Mouse (Mus musculus) stomach, postnatal 0 days (tissue): ENCODE data around the gene Pigq. TPM values are rescaled to one million over a fixed set of nuclear protein-coding genes. Genes with fewer than 3 reads are reported as not detected.
A peak's percentile ranks its signal among the peaks of the same experiment; 100 is the strongest.

Experiments used
- ATAC-seq: fragments of 200-750 bp; cut with Nextera tagmentation; 2 replicates; pipeline ENCODE4 v1.8.0; 2017; ENCODE audit not compliant: low FRiP score, low TSS enrichment
- DNase-seq: peaks from one replicate; pipeline ENCODE4 v3.0.0-alpha.2; 2016; ENCODE audit warnings: low spot score
- H3K27ac ChIP-seq: fragments of 300-500 bp; sonication (generic); replicated peaks from 2 replicates; pipeline ENCODE4 v1.5.1; 2014; ENCODE audit warnings: mild to moderate bottlenecking, control low read depth
- H3K27me3 ChIP-seq: fragments of 300-500 bp; sonication (generic); 2 replicates; pipeline ENCODE4 v1.6.1; 2014; ENCODE audit warnings: low read length; ENCODE audit not compliant: control insufficient read depth, insufficient read depth
- H3K36me3 ChIP-seq: fragments of 300-500 bp; sonication (generic); 2 replicates; pipeline ENCODE4 v1.6.1; 2014; ENCODE audit warnings: low read length, mixed read lengths; ENCODE audit not compliant: control insufficient read depth, insufficient read depth
- H3K4me1 ChIP-seq: fragments of 300-500 bp; sonication (generic); replicated peaks from 2 replicates; pipeline ENCODE4 v1.6.1; 2014; ENCODE audit warnings: antibody characterized with exemption; ENCODE audit not compliant: control insufficient read depth, insufficient read depth
- H3K4me2 ChIP-seq: fragments of 300-500 bp; sonication (generic); replicated peaks from 2 replicates; pipeline ENCODE4 v1.6.1; 2014; ENCODE audit warnings: low read depth, mild to moderate bottlenecking, control low read depth, moderate library complexity
- H3K4me3 ChIP-seq: fragments of 300-500 bp; sonication (generic); 2 replicates; pipeline ENCODE4 v1.5.1; 2014; ENCODE audit warnings: low read depth, low read length, control low read depth
- H3K9ac ChIP-seq: fragments of 300-500 bp; sonication (generic); 2 replicates; pipeline ENCODE4 v1.6.1; 2014; ENCODE audit warnings: mild to moderate bottlenecking, low read length, control low read depth, mixed read lengths
- H3K9me3 ChIP-seq: fragments of 300-500 bp; sonication (generic); 2 replicates; pipeline ENCODE4 v1.6.1; 2016; ENCODE audit warnings: low read length; ENCODE audit not compliant: control insufficient read depth
- CTCF ChIP-seq: IDR thresholded peaks from 2 replicates; pipeline ENCODE4 v1.5.1; 2016; ENCODE audit warnings: antibody characterized with exemption, low read depth, mild to moderate bottlenecking, moderate library complexity
- EP300 ChIP-seq: optimal IDR thresholded peaks from 2 replicates; pipeline ENCODE3; 2016; ENCODE audit warnings: antibody characterized with exemption
- WGBS: fragments of 180-500 bp; shearing (Covaris S2); extraction: QIAGEN DNeasy Blood & Tissue Kit; methylation state at CpG from one replicate; pipeline ENCODE4 v1.1.7; 2014; 5-methylcytosine and 5-hydroxymethylcytosine counted together
- polyA plus RNA-seq: library from polyadenylated mRNA; unstranded; fragments of >200 nt; fragmentation: Nextera tagmentation; extraction: Ambion mirVana; gene quantifications from 2 replicates; pipeline ENCODE4 v1.2.1, GENCODE M21; 2015

Pigq gene
- polyA plus RNA-seq, 1 experiment from 2014 or later, result 25.4 TPM

DNA sequence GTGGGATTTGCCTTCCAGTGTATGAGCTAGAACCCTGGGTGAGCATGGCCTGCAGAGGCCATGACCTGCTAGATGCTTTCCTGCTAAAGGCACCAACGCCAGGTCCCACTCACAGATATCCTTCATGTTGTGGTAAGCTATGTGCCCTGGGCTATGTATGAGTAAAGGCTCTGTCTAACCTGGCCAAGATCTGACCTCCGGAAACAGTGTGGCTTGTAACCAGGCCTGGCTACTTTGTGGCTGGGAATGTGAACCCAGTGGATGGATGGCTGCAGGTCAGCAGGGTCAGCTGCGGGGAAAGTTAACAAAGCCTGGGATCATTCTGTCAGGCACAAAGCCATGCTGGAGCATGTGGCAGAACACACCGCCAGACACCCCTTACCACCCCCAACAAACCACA, 63.0 kb downstream of the Pigq start:
- Histone ChIP-seq H3K9ac (no peak overlapping the region), H3K4me2 (no peak overlapping the region), H3K27me3 (no peaks in the 10 kb centered on the region), H3K4me3 (no peak overlapping the region), H3K4me1 (no peaks in the 10 kb centered on the region), H3K9me3 (no peaks in the 10 kb centered on the region), H3K36me3 (peaks cover 19% of the 10 kb centered on the region; the same call in 1 of the 2 replicates), H3K27ac (no peak overlapping the region)
- ATAC-seq (no peak), DNase-seq (no peak)
- TF ChIP-seq CTCF, result no peak
- TF ChIP-seq EP300, result no peak
- 47% methylated on average over 4 of the region's 4 CpGs for WGBS

DNA sequence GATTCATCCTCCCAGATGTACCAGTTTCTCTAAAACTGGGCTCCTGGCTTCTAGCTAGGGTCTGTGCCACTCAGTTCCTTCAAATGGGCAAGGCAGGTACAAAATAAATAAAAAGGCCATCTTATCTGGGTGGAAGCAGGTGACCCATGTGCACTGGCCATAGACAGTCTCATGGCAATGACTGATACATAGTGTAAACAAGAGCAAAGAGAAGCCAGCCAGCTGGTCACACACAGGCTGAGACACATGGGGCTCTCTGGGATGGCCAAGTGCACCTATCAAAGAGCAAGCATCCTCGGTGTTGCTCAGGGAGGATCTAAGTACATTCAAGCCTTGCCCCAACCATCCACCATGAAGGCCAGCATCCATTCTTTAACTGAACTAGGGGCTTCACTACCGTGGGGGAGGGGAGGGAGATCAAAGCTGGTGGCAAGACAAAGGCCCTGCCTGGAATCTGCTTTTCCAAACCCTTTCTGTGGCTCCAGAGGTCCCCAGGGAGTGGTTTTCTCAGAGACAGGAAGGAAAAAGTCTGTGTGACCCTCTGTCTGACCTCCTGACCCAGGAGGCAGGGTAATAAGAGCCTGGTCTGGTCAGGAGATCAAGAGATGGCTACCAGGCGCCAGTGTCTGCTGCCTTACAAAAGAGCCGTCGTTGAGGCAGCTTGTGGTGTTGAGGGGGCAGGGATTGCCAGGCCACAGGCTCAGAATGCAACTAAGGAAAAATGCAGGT, 63.7 kb downstream of the Pigq start:
- peaks cover under 1% of the 10 kb centered on the region; the same call in 1 of the 2 replicates for H3K4me1 ChIP-seq
- H3K9ac ChIP-seq, result no peak overlapping the region
- no peaks in the 10 kb centered on the region for H3K27me3 ChIP-seq
- peaks cover 19% of the 10 kb centered on the region; the same call in 1 of the 2 replicates for H3K36me3 ChIP-seq
- no peak for TF ChIP-seq EP300
- no peak for TF ChIP-seq CTCF
- no peaks in the 10 kb centered on the region for H3K9me3 ChIP-seq
- no peak overlapping the region for H3K27ac ChIP-seq
- 20% methylated on average over 5 of the region's 5 CpGs for WGBS
- no peak for DNase-seq
- ATAC-seq, result peak; percentile 55
- H3K4me3 ChIP-seq, result no peak overlapping the region
- H3K4me2 ChIP-seq, result no peak overlapping the region

DNA sequence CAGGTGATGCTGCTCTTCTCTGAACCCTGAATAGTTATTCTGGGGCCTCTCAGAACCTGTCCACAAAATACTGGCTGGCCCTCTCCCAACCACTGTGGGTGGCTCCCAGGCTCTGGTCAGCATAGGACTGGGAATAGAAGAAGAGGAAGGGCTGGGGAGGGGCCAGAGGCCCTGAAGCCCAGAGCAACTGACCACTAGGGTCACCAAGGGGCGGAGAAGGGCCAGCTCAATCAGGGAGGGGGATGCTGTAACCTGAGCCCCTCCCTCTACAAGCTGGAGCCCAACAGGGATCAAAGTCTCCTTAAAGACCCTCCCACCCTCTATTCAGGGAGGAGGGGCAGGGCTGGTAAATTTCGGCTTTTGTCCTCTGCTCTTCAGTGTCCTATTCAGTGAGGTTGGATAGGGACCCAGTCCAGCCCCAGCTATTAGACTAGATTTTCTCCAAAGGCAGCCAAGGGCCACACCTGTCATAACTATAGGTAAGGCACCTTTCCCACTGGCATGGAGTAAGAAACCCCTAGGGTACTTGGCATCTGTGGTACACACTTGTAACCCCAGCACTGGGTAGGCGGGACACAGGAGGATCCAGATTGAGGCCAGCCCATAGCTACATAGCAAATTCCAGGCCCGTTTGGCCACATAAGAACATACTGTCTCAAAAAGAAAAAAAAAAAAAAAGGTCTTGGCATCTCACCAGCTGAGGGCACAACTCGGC, 64.4 kb downstream of the Pigq start, which contains the start of gene Wfikkn1:
Gene Wfikkn1, minus strand, starts transcription at position 663 of the 715 bp plus-strand sequence.
- H3K4me1 ChIP-seq, result peaks cover 3% of the 10 kb centered on the region; the same call in 1 of the 2 replicates
- H3K27ac ChIP-seq, result 0 out of 2 replicates have a peak within 1 kb of the TSS, but pooled peaks have one; percentile 24
- H3K27me3 ChIP-seq, result no peaks in the 10 kb centered on the region
- H3K36me3 ChIP-seq, result peaks cover 19% of the 10 kb centered on the region; the same call in 1 of the 2 replicates
- H3K9me3 ChIP-seq, result no peaks in the 10 kb centered on the region
- H3K4me3 ChIP-seq, result no peak within 1 kb of the TSS
- no peak within 1 kb of the TSS for H3K9ac ChIP-seq
- no peak within 1 kb of the TSS for H3K4me2 ChIP-seq
- DNase-seq (peak; percentile 16), ATAC-seq (no peak)
- TF ChIP-seq CTCF, result no peak
- no peak for TF ChIP-seq EP300
- WGBS, result 46% methylated on average over 5 of the region's 5 CpGs

DNA sequence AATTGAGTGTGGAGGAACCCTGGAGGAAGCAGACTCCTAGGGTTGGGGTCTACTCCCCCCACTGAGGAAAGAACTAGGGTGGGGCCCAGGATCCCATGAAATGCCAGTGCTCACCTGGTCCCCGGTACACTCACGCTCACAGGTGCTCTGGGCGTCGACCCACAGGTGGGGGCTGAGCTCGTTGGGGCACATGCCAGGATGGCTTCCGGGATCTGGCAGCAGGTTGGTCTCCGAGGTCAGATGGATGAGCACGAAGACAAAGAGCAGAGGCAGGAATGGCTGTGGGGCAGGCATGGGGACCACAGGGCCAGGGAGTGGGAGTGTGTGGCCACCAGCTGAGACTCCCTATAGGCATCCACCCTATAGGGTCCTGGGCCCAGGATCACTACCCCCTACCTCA, 65.0 kb downstream of the Pigq start:
- no peak for TF ChIP-seq CTCF
- no peak for TF ChIP-seq EP300
- H3K36me3 ChIP-seq, result peaks cover 17% of the 10 kb centered on the region; the same call in 1 of the 2 replicates
- peaks cover 3% of the 10 kb centered on the region; the same call in 1 of the 2 replicates for H3K4me1 ChIP-seq
- ATAC-seq, result no peak
- no peak overlapping the region for H3K9ac ChIP-seq
- H3K27ac ChIP-seq, result 0 out of 2 replicates have a peak overlapping the region, but pooled peaks have one; percentile 24
- peak; percentile 20 for DNase-seq
- WGBS, result 65% methylated on average over 8 of the region's 8 CpGs
- H3K4me3 ChIP-seq, result no peak overlapping the region
- H3K9me3 ChIP-seq, result no peaks in the 10 kb centered on the region
- no peaks in the 10 kb centered on the region for H3K27me3 ChIP-seq
- H3K4me2 ChIP-seq, result no peak overlapping the region

DNA sequence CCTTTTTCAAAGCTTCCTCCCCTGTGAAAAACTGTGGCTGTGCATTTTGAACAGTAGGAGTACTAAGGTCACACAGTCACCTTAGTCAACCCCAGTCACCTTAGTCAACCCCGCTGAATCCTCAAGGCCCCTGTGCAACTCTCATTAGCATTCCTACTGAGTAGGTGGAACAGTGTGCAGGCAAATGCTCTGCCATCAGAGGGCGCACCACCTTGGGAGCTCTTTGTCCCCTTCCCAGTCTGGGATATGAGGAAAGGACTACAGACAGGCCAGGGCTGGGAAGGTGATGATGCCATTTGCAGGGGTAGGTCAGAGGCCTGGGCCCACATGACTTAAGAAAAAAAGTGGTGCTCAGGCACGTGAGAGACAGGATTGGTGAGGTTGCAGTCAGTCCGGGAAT, 65.5 kb downstream of the Pigq start:
- peak; percentile 62 for DNase-seq

More for the DNA sequence above, 65.5 kb downstream of the Pigq start:
- Histone ChIP-seq H3K9me3 (no peaks in the 10 kb centered on the region), H3K4me3 (no peak overlapping the region), H3K4me2 (no peak overlapping the region), H3K9ac (no peak overlapping the region), H3K27me3 (no peaks in the 10 kb centered on the region), H3K4me1 (peaks cover 4% of the 10 kb centered on the region; the same call in 1 of the 2 replicates), H3K27ac (no peak overlapping the region), H3K36me3 (peaks cover 12% of the 10 kb centered on the region; the same call in 1 of the 2 replicates)
- ATAC-seq, result no peak
- 62% methylated on average over 4 of the region's 4 CpGs for WGBS
- TF ChIP-seq CTCF (peak; percentile 74), EP300 (no peak)
